Mouse (Mus musculus): ENCODE measurements at regions not wholly inside any gene's neighbourhood (a gene's known extent, or its start where the extent isn't known, plus 50 kb on each side); places are given as distances from the start of the nearest gene placed in this dataset.
A peak's percentile ranks its signal among the peaks of the same experiment; 100 is the strongest.

GRCm38 (mm10) chr14:76702709-76703372 lies 146.2 kb upstream of the Serp2 start:
- H3K27me3 ChIP-seq (ENCODE audit: control insufficient read depth, insufficient read depth, low read depth, low read length), result no peaks in the 10 kb centered on the region
- H3K36me3 ChIP-seq (ENCODE audit: control insufficient read depth, insufficient read depth), result no peaks in the 10 kb centered on the region
- peaks cover 5% of the 10 kb centered on the region for H3K4me1 ChIP-seq (ENCODE audit: control insufficient read depth, low read depth, low read length)
- no peak overlapping the region for H3K27ac ChIP-seq (ENCODE audit: low read length)
- H3K4me3 ChIP-seq (ENCODE audit: low read depth, low read length), result no peak overlapping the region
- H3K4me2 ChIP-seq (ENCODE audit: low read depth, low read length), result no peak overlapping the region
- 50% methylated on average over 8 of the region's 8 CpGs for WGBS (ENCODE audit: insufficient replicate concordance)
- H3K9me3 ChIP-seq (replicated peaks; ENCODE audit: control insufficient read depth, low read length), result no peaks in the 10 kb centered on the region
- no peak for ATAC-seq (ENCODE audit: low read depth)
- no peak overlapping the region for H3K9ac ChIP-seq (ENCODE audit: low read depth, low read length)

- Histone ChIP-seq H3K4me3 (ENCODE audit: low read depth, low read length) (no peak overlapping the region), H3K9ac (ENCODE audit: low read depth, low read length) (no peak overlapping the region), H3K36me3 (ENCODE audit: control insufficient read depth, insufficient read depth) (no peaks in the 10 kb centered on the region), H3K4me2 (ENCODE audit: low read depth, low read length) (no peak overlapping the region), H3K4me1 (ENCODE audit: control insufficient read depth, low read depth, low read length) (peaks cover 7% of the 10 kb centered on the region), H3K27me3 (ENCODE audit: control insufficient read depth, insufficient read depth, low read depth, low read length) (no peaks in the 10 kb centered on the region), H3K9me3 (replicated peaks; ENCODE audit: control insufficient read depth, low read length) (no peaks in the 10 kb centered on the region), H3K27ac (ENCODE audit: low read length) (no peak overlapping the region)
- WGBS (ENCODE audit: insufficient replicate concordance), result 20% methylated on average over 14 of the region's 14 CpGs
- ATAC-seq (ENCODE audit: low read depth), result 0 out of 2 replicates have a peak, but pooled peaks have one; percentile 30
Measured at GRCm38 (mm10) chr14:76701911-76702708, 145.4 kb upstream of the Serp2 start.

GRCm38 (mm10) chr14:76701304-76701703 lies 144.6 kb upstream of the Serp2 start:
- WGBS (ENCODE audit: insufficient replicate concordance), result 46% methylated on average over 1 of the region's 1 CpGs
- no peaks in the 10 kb centered on the region for H3K9me3 ChIP-seq (replicated peaks; ENCODE audit: control insufficient read depth, low read length)
- H3K27ac ChIP-seq (ENCODE audit: low read length), result no peak overlapping the region
- no peak overlapping the region for H3K9ac ChIP-seq (ENCODE audit: low read depth, low read length)
- no peak overlapping the region for H3K4me2 ChIP-seq (ENCODE audit: low read depth, low read length)
- H3K4me3 ChIP-seq (ENCODE audit: low read depth, low read length), result no peak overlapping the region
- H3K4me1 ChIP-seq (ENCODE audit: control insufficient read depth, low read depth, low read length), result peaks cover 8% of the 10 kb centered on the region
- no peak for ATAC-seq (ENCODE audit: low read depth)
- H3K27me3 ChIP-seq (ENCODE audit: control insufficient read depth, insufficient read depth, low read depth, low read length), result no peaks in the 10 kb centered on the region
- no peaks in the 10 kb centered on the region for H3K36me3 ChIP-seq (ENCODE audit: control insufficient read depth, insufficient read depth)

- H3K4me3 ChIP-seq (ENCODE audit: low read depth, low read length), result no peak overlapping the region
- H3K27me3 ChIP-seq (ENCODE audit: control insufficient read depth, insufficient read depth, low read depth, low read length), result no peaks in the 10 kb centered on the region
- WGBS (ENCODE audit: insufficient replicate concordance), result 27% methylated on average over 3 of the region's 3 CpGs
- peaks cover 13% of the 10 kb centered on the region for H3K4me1 ChIP-seq (ENCODE audit: control insufficient read depth, low read depth, low read length)
- ATAC-seq (ENCODE audit: low read depth), result no peak
- H3K36me3 ChIP-seq (ENCODE audit: control insufficient read depth, insufficient read depth), result no peaks in the 10 kb centered on the region
- no peak overlapping the region for H3K27ac ChIP-seq (ENCODE audit: low read length)
- no peaks in the 10 kb centered on the region for H3K9me3 ChIP-seq (replicated peaks; ENCODE audit: control insufficient read depth, low read length)
- H3K4me2 ChIP-seq (ENCODE audit: low read depth, low read length), result no peak overlapping the region
- no peak overlapping the region for H3K9ac ChIP-seq (ENCODE audit: low read depth, low read length)
Measured at GRCm38 (mm10) chr14:76700796-76701195, 144.1 kb upstream of the Serp2 start.

- Histone ChIP-seq H3K36me3 (ENCODE audit: control insufficient read depth, insufficient read depth) (no peaks in the 10 kb centered on the region), H3K4me3 (ENCODE audit: low read depth, low read length) (no peak overlapping the region), H3K4me2 (ENCODE audit: low read depth, low read length) (no peak overlapping the region), H3K9ac (ENCODE audit: low read depth, low read length) (no peak overlapping the region), H3K27me3 (ENCODE audit: control insufficient read depth, insufficient read depth, low read depth, low read length) (no peaks in the 10 kb centered on the region), H3K9me3 (replicated peaks; ENCODE audit: control insufficient read depth, low read length) (no peaks in the 10 kb centered on the region), H3K4me1 (ENCODE audit: control insufficient read depth, low read depth, low read length) (peaks cover 20% of the 10 kb centered on the region), H3K27ac (ENCODE audit: low read length) (no peak overlapping the region)
- no peak for ATAC-seq (ENCODE audit: low read depth)
- 44% methylated on average over 4 of the region's 4 CpGs for WGBS (ENCODE audit: insufficient replicate concordance)
Measured at GRCm38 (mm10) chr14:76700190-76700589, 143.5 kb upstream of the Serp2 start.

GRCm38 (mm10) chr14:76698718-76699402 lies 142.2 kb upstream of the Serp2 start:
- no peaks in the 10 kb centered on the region for H3K27me3 ChIP-seq (ENCODE audit: control insufficient read depth, insufficient read depth, low read depth, low read length)
- no peak overlapping the region for H3K4me2 ChIP-seq (ENCODE audit: low read depth, low read length)
- no peaks in the 10 kb centered on the region for H3K36me3 ChIP-seq (ENCODE audit: control insufficient read depth, insufficient read depth)
- no peak overlapping the region for H3K4me3 ChIP-seq (ENCODE audit: low read depth, low read length)
- ATAC-seq (ENCODE audit: low read depth), result peak; percentile 32; the same call in 1 of the 2 replicates
- H3K4me1 ChIP-seq (ENCODE audit: control insufficient read depth, low read depth, low read length), result peaks cover 25% of the 10 kb centered on the region
- H3K9me3 ChIP-seq (replicated peaks; ENCODE audit: control insufficient read depth, low read length), result no peaks in the 10 kb centered on the region
- no peak overlapping the region for H3K27ac ChIP-seq (ENCODE audit: low read length)
- no peak overlapping the region for H3K9ac ChIP-seq (ENCODE audit: low read depth, low read length)
- 55% methylated on average over 4 of the region's 4 CpGs for WGBS (ENCODE audit: insufficient replicate concordance)

- no peaks in the 10 kb centered on the region for H3K9me3 ChIP-seq (replicated peaks; ENCODE audit: control insufficient read depth, low read length)
- H3K9ac ChIP-seq (ENCODE audit: low read depth, low read length), result no peak overlapping the region
- WGBS (ENCODE audit: insufficient replicate concordance), result 34% methylated on average over 4 of the region's 4 CpGs
- no peaks in the 10 kb centered on the region for H3K36me3 ChIP-seq (ENCODE audit: control insufficient read depth, insufficient read depth)
- ATAC-seq (ENCODE audit: low read depth), result no peak
- H3K27me3 ChIP-seq (ENCODE audit: control insufficient read depth, insufficient read depth, low read depth, low read length), result no peaks in the 10 kb centered on the region; the same call in 1 of the 2 replicates
- H3K27ac ChIP-seq (ENCODE audit: low read length), result no peak overlapping the region
- peaks cover 26% of the 10 kb centered on the region for H3K4me1 ChIP-seq (ENCODE audit: control insufficient read depth, low read depth, low read length)
- H3K4me3 ChIP-seq (ENCODE audit: low read depth, low read length), result no peak overlapping the region
- H3K4me2 ChIP-seq (ENCODE audit: low read depth, low read length), result no peak overlapping the region
Measured at GRCm38 (mm10) chr14:76696729-76697128, 140.0 kb upstream of the Serp2 start.

GRCm38 (mm10) chr14:76695691-76696355 lies 139.1 kb upstream of the Serp2 start:
- peaks cover 26% of the 10 kb centered on the region for H3K4me1 ChIP-seq (ENCODE audit: control insufficient read depth, low read depth, low read length)
- H3K9me3 ChIP-seq (replicated peaks; ENCODE audit: control insufficient read depth, low read length), result no peaks in the 10 kb centered on the region
- 0 out of 2 replicates have a peak, but pooled peaks have one; percentile 19 for ATAC-seq (ENCODE audit: low read depth)
- no peak overlapping the region for H3K9ac ChIP-seq (ENCODE audit: low read depth, low read length)
- H3K4me3 ChIP-seq (ENCODE audit: low read depth, low read length), result peak overlapping the region; percentile 7; the same call in 1 of the 2 replicates
- 11% methylated on average over 18 of the region's 18 CpGs for WGBS (ENCODE audit: insufficient replicate concordance)
- H3K27ac ChIP-seq (ENCODE audit: low read length), result no peak overlapping the region
- peak overlapping the region; percentile 41 for H3K4me2 ChIP-seq (ENCODE audit: low read depth, low read length)
- no peaks in the 10 kb centered on the region; the same call in 1 of the 2 replicates for H3K27me3 ChIP-seq (ENCODE audit: control insufficient read depth, insufficient read depth, low read depth, low read length)
- H3K36me3 ChIP-seq (ENCODE audit: control insufficient read depth, insufficient read depth), result no peaks in the 10 kb centered on the region

Measured in liver, embryonic 16.5 days (tissue).